In the genomic region with DNA sequence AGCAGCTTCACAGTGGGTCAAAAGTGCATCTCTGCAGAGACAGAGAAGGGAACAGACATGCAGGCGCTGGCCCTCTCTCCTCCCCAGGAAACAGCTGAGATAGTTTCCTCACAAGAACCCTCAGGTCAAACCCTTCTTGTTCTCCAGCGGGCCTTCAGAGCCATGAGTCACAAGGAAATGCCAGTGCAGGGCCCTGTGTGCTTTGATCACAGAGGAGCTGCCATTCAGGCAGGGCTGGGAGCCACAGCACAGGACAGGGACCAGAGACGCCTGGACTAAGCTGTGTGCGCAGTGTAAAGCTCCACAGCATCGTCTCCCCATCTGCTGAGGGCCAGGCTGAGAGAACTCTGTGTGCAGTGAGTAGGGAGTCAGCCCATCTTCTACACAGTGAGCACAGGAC, we compare ENCODE assay signal across 27 mouse cellular contexts. TPM values are rescaled to one million over a fixed set of nuclear protein-coding genes. Genes with fewer than 3 reads are reported as not detected.
DNase-seq lines count a peak whose midpoint lies in the region; ATAC-seq and TF ChIP-seq lines count a peak whose summit lies in the region.
"Not testable (repeated sequence)": the region's sequence is repeated elsewhere in the genome, so short reads cannot be mapped to it uniquely, and the experiment has no call there.
"Had no signal": no experiment of that assay in that cellular context is flagged by ENCODE, and none has a peak within 500 bp of the region (broad histone marks: within the 10 kb centered on the region; RNA-seq: fewer than 3 reads in every experiment).

No protein-coding gene starts in this region.

- H3K4me3 ChIP-seq in embryonic facial prominence, embryonic 11.5 days (ENCODE audit: low read depth, low read length); heart, embryonic 12.5 days; liver, postnatal 0 days (ENCODE audit: low read depth, low read length): not testable (repeated sequence)

- not testable (repeated sequence) for H3K9me3 ChIP-seq in embryonic facial prominence, embryonic 11.5 days (replicated peaks; ENCODE audit: control insufficient read depth, low read length); heart, embryonic 12.5 days (replicated peaks); liver, postnatal 0 days (ENCODE audit: low read length)

- not testable (repeated sequence) for H3K27ac ChIP-seq in embryonic facial prominence, embryonic 11.5 days (replicated peaks; ENCODE audit: low read depth, low read length); liver, postnatal 0 days (ENCODE audit: low read depth)
- peak overlapping the region; percentile 49; the same call in 1 of the 2 replicates for H3K27ac ChIP-seq in heart, embryonic 12.5 days (ENCODE audit: poor library complexity, severe bottlenecking)

- not testable (repeated sequence) for H3K4me2 ChIP-seq in embryonic facial prominence, embryonic 11.5 days (ENCODE audit: low read depth, low read length); heart, embryonic 12.5 days; liver, postnatal 0 days (ENCODE audit: low read depth, low read length)

- DNase-seq in adrenal gland, adult (ENCODE audit: inconsistent age in 2 of 2, low spot score in 1 of 2): peak; percentile 11 to 28
- peak; percentile 7 for DNase-seq in adrenal gland, postnatal 10 days
- DNase-seq in embryo, embryonic 10 days (ENCODE audit: low spot score): peak; percentile 15
- not testable (repeated sequence) for DNase-seq in embryonic facial prominence, embryonic 11.5 days (ENCODE audit: low spot score); liver, postnatal 0 days
- DNase-seq in kidney, postnatal 10 days: peak; percentile 20
- DNase-seq in thymus, postnatal 14 days: peak; percentile 19

- not testable (repeated sequence) for TF ChIP-seq CTCF in liver, postnatal 0 days (IDR thresholded peaks at IDR 0.05; ENCODE audit: low read depth)

- not testable (repeated sequence) for H3K4me1 ChIP-seq in embryonic facial prominence, embryonic 11.5 days (ENCODE audit: control insufficient read depth, insufficient read depth, low read length); liver, postnatal 0 days (ENCODE audit: insufficient read depth)
- peaks cover 18% of the 10 kb centered on the region for H3K4me1 ChIP-seq in heart, embryonic 12.5 days (replicated peaks)

- not testable (repeated sequence) for H3K36me3 ChIP-seq in embryonic facial prominence, embryonic 11.5 days (replicated peaks; ENCODE audit: control insufficient read depth, insufficient read depth, low read depth, low read length); heart, embryonic 12.5 days; liver, postnatal 0 days (replicated peaks; ENCODE audit: insufficient read depth, low read length)

- H3K27me3 ChIP-seq in embryonic facial prominence, embryonic 11.5 days (ENCODE audit: control insufficient read depth, insufficient read depth, low read length); heart, embryonic 12.5 days (replicated peaks); liver, postnatal 0 days (ENCODE audit: insufficient read depth, low read length): not testable (repeated sequence)

- H3K9ac ChIP-seq in embryonic facial prominence, embryonic 11.5 days (replicated peaks; ENCODE audit: low read length); heart, embryonic 12.5 days; liver, postnatal 0 days (replicated peaks): not testable (repeated sequence)

- WGBS in embryonic facial prominence, embryonic 11.5 days: 34% methylated on average over 5 of the region's 5 CpGs
- 15% methylated on average over 5 of the region's 5 CpGs for WGBS in heart, embryonic 12.5 days
- WGBS in liver, postnatal 0 days (ENCODE audit: insufficient replicate concordance): 30% methylated on average over 5 of the region's 5 CpGs

- ATAC-seq in embryonic facial prominence, embryonic 11.5 days (replicated peaks; ENCODE audit: insufficient number of reproducible peaks, low FRiP score, low TSS enrichment, low read depth): 0 out of 2 replicates have a peak, but pooled peaks have one; percentile 34
- ATAC-seq in heart, embryonic 12.5 days (ENCODE audit: insufficient number of reproducible peaks, low FRiP score): peak; percentile 51
- ATAC-seq in liver, postnatal 0 days: peak; percentile 41; the same call in 1 of the 2 replicates

- not testable (repeated sequence) for TF ChIP-seq EP300 in liver, postnatal 0 days (IDR thresholded peaks at IDR 0.05; ENCODE audit: low read depth)

RNA-seq across cellular contexts. Expression of gene Clec4f, which starts 21.9 kb away (rescaled TPM):
- total RNA-seq in adrenal gland, postnatal 10 days (2021): 10 to 100 TPM in 1 of 2 experiments, 1 to 10 TPM in 1; 6.5 to 17.5 TPM
- polyA plus RNA-seq in embryonic facial prominence, embryonic 11.5 days (2014; fragmentation: Nextera tagmentation; extraction: Ambion mirVana): not detected in 2 replicates
- polyA plus RNA-seq in heart, embryonic 12.5 days (2016; fragmentation: Nextera tagmentation; extraction: Ambion mirVana): 0.33 and 0.40 TPM in 2 replicates
- polyA plus RNA-seq in liver, postnatal 0 days (2015; fragmentation: Nextera tagmentation; extraction: Ambion mirVana): 72.5 and 75.0 TPM in 2 replicates
- total RNA-seq: adrenal gland, postnatal 25 days; CH12.LX; forebrain, postnatal 0 days; gastrocnemius, adult 2 months; gastrocnemius, postnatal 14 days; heart, postnatal 25 days; hematopoietic stem cell, adult 5-6 weeks had no signal
- polyA plus RNA-seq: embryonic facial prominence, embryonic 12.5 days; embryonic facial prominence, embryonic 15.5 days; forebrain, embryonic 11.5 days; forebrain, embryonic 14.5 days; frontal cortex, adult 2 months; G1E; hindbrain, embryonic 12.5 days; hindbrain, embryonic 15.5 days; intestine, embryonic 14.5 days; Patski had no signal

RNA-seq across cellular contexts. Expression of gene Cd207, which starts 43.6 kb away (rescaled TPM):
- under 1 TPM; 0.39 to 0.45 TPM for total RNA-seq in adrenal gland, postnatal 10 days (2021)
- polyA plus RNA-seq in embryonic facial prominence, embryonic 11.5 days (2014; fragmentation: Nextera tagmentation; extraction: Ambion mirVana): not detected in 2 replicates
- polyA plus RNA-seq in heart, embryonic 12.5 days (2016; fragmentation: Nextera tagmentation; extraction: Ambion mirVana): not detected in 2 replicates
- polyA plus RNA-seq in liver, postnatal 0 days (2015; fragmentation: Nextera tagmentation; extraction: Ambion mirVana): 1.3 and 1.6 TPM in 2 replicates
- total RNA-seq: adrenal gland, postnatal 25 days; CH12.LX; forebrain, postnatal 0 days; G1E; gastrocnemius, adult 2 months; gastrocnemius, postnatal 14 days; gastrocnemius, postnatal 4 days; hematopoietic stem cell, adult 5-6 weeks had no signal
- polyA plus RNA-seq: embryonic facial prominence, embryonic 12.5 days; embryonic facial prominence, embryonic 15.5 days; forebrain, embryonic 11.5 days; forebrain, embryonic 14.5 days; forebrain, postnatal 0 days; G1E; hindbrain, embryonic 12.5 days; hindbrain, embryonic 15.5 days; intestine, embryonic 14.5 days; intestine, postnatal 0 days; Patski had no signal

Comparison
In these comparisons a context has a peak if more than half of its experiments do, and no peak if none do; other contexts are left out.
1. RNA of gene Clec4f, which starts 21.9 kb away (polyA plus RNA-seq): 72.5 to 75.0 TPM in liver, postnatal 0 days; 0.33 to 0.40 TPM in heart, embryonic 12.5 days and not detected in embryonic facial prominence, embryonic 11.5 days; every median in the first group is over 10 times any median in the second.
2. Peak in every context shown above with its lines, with median percentiles within 50 percentile points of each other: ATAC-seq.